Mouse (Mus musculus): Measurements from ENCODE around the gene D630045J12Rik. TPM values are rescaled to one million over a fixed set of nuclear protein-coding genes. Genes with fewer than 3 reads are reported as not detected.

D630045J12Rik gene
- polyA plus RNA-seq, 1 experiment from 2014 or later, result 5.7 TPM

GRCm38 (mm10) chr6:38224079-38224478 is 29.7 kb downstream of the D630045J12Rik start:
- no peak overlapping the region for H3K9ac ChIP-seq (replicated peaks; ENCODE audit: low read length)
- no peak overlapping the region for H3K27ac ChIP-seq (ENCODE audit: low read length)
- peaks cover 3% of the 10 kb centered on the region; the same call in 1 of the 2 replicates for H3K36me3 ChIP-seq (ENCODE audit: insufficient read depth, low read length)
- H3K9me3 ChIP-seq (ENCODE audit: low read length), result peaks cover 3% of the 10 kb centered on the region; the same call in 1 of the 2 replicates
- H3K4me3 ChIP-seq (ENCODE audit: low read length), result no peak overlapping the region
- H3K4me1 ChIP-seq (ENCODE audit: insufficient read depth, low read length), result peaks cover 3% of the 10 kb centered on the region; the same call in 1 of the 2 replicates
- ATAC-seq (ENCODE audit: low FRiP score, low TSS enrichment), result no peak
- no peaks in the 10 kb centered on the region for H3K27me3 ChIP-seq (ENCODE audit: insufficient read depth, low read length)
- 54% methylated on average over 1 of the region's 1 CpGs for WGBS
- no peak overlapping the region for H3K4me2 ChIP-seq (replicated peaks; ENCODE audit: low read depth, low read length)

GRCm38 (mm10) chr6:38219261-38219660 is 34.5 kb downstream of the D630045J12Rik start:
- H3K27me3 ChIP-seq (ENCODE audit: insufficient read depth, low read length), result no peaks in the 10 kb centered on the region
- no peak for ATAC-seq (ENCODE audit: low FRiP score, low TSS enrichment)
- no peak overlapping the region for H3K27ac ChIP-seq (ENCODE audit: low read length)
- no peaks in the 10 kb centered on the region for H3K36me3 ChIP-seq (ENCODE audit: insufficient read depth, low read length)
- no peaks in the 10 kb centered on the region for H3K9me3 ChIP-seq (ENCODE audit: low read length)
- H3K4me2 ChIP-seq (replicated peaks; ENCODE audit: low read depth, low read length), result no peak overlapping the region
- 92% methylated on average over 2 of the region's 2 CpGs for WGBS
- H3K9ac ChIP-seq (replicated peaks; ENCODE audit: low read length), result no peak overlapping the region
- no peak overlapping the region for H3K4me3 ChIP-seq (ENCODE audit: low read length)
- H3K4me1 ChIP-seq (ENCODE audit: insufficient read depth, low read length), result no peaks in the 10 kb centered on the region

GRCm38 (mm10) chr6:38215448-38216110 is 38.2 kb downstream of the D630045J12Rik start:
- Histone ChIP-seq H3K4me2 (replicated peaks; ENCODE audit: low read depth, low read length) (no peak overlapping the region), H3K4me3 (ENCODE audit: low read length) (no peak overlapping the region), H3K9ac (replicated peaks; ENCODE audit: low read length) (no peak overlapping the region), H3K36me3 (ENCODE audit: insufficient read depth, low read length) (0 out of 2 replicates have a peak, but pooled peaks cover 4% of the 10 kb centered on the region), H3K27ac (ENCODE audit: low read length) (no peak overlapping the region), H3K27me3 (ENCODE audit: insufficient read depth, low read length) (no peaks in the 10 kb centered on the region), H3K9me3 (ENCODE audit: low read length) (peaks cover 8% of the 10 kb centered on the region), H3K4me1 (ENCODE audit: insufficient read depth, low read length) (no peaks in the 10 kb centered on the region)
- no peak for ATAC-seq (ENCODE audit: low FRiP score, low TSS enrichment)
- WGBS, result 78% methylated on average over 14 of the region's 14 CpGs

GRCm38 (mm10) chr6:38207621-38208020 is 46.2 kb downstream of the D630045J12Rik start:
- no peak overlapping the region for H3K9ac ChIP-seq (replicated peaks; ENCODE audit: low read length)
- no peaks in the 10 kb centered on the region for H3K27me3 ChIP-seq (ENCODE audit: insufficient read depth, low read length)
- no peak for ATAC-seq (ENCODE audit: low FRiP score, low TSS enrichment)
- no peaks in the 10 kb centered on the region for H3K36me3 ChIP-seq (ENCODE audit: insufficient read depth, low read length)
- 83% methylated on average over 2 of the region's 2 CpGs for WGBS
- H3K27ac ChIP-seq (ENCODE audit: low read length), result no peak overlapping the region
- H3K4me3 ChIP-seq (ENCODE audit: low read length), result no peak overlapping the region
- no peak overlapping the region for H3K4me2 ChIP-seq (replicated peaks; ENCODE audit: low read depth, low read length)
- peaks cover 24% of the 10 kb centered on the region for H3K4me1 ChIP-seq (ENCODE audit: insufficient read depth, low read length)
- peaks cover 7% of the 10 kb centered on the region for H3K9me3 ChIP-seq (ENCODE audit: low read length)

- Histone ChIP-seq H3K4me1 (ENCODE audit: insufficient read depth, low read length) (peaks cover 30% of the 10 kb centered on the region), H3K4me3 (ENCODE audit: low read length) (no peak overlapping the region), H3K4me2 (replicated peaks; ENCODE audit: low read depth, low read length) (no peak overlapping the region), H3K36me3 (ENCODE audit: insufficient read depth, low read length) (no peaks in the 10 kb centered on the region), H3K27me3 (ENCODE audit: insufficient read depth, low read length) (no peaks in the 10 kb centered on the region), H3K9me3 (ENCODE audit: low read length) (peaks cover 5% of the 10 kb centered on the region; the same call in 1 of the 2 replicates), H3K27ac (ENCODE audit: low read length) (peak overlapping the region; percentile 7; the same call in 1 of the 2 replicates), H3K9ac (replicated peaks; ENCODE audit: low read length) (no peak overlapping the region)
- no peak for ATAC-seq (ENCODE audit: low FRiP score, low TSS enrichment)
- 15% methylated on average over 8 of the region's 8 CpGs for WGBS
Measured at GRCm38 (mm10) chr6:38206941-38207531, 46.8 kb downstream of the D630045J12Rik start.

GRCm38 (mm10) chr6:38205375-38205774 is 48.4 kb downstream of the D630045J12Rik start:
- H3K9ac ChIP-seq (replicated peaks; ENCODE audit: low read length), result no peak overlapping the region
- H3K27ac ChIP-seq (ENCODE audit: low read length), result no peak overlapping the region
- WGBS, result 76% methylated on average over 6 of the region's 6 CpGs
- no peak overlapping the region for H3K4me3 ChIP-seq (ENCODE audit: low read length)
- H3K36me3 ChIP-seq (ENCODE audit: insufficient read depth, low read length), result no peaks in the 10 kb centered on the region
- peaks cover 31% of the 10 kb centered on the region for H3K4me1 ChIP-seq (ENCODE audit: insufficient read depth, low read length)
- peaks cover 5% of the 10 kb centered on the region; the same call in 1 of the 2 replicates for H3K9me3 ChIP-seq (ENCODE audit: low read length)
- no peaks in the 10 kb centered on the region for H3K27me3 ChIP-seq (ENCODE audit: insufficient read depth, low read length)
- ATAC-seq (ENCODE audit: low FRiP score, low TSS enrichment), result no peak
- H3K4me2 ChIP-seq (replicated peaks; ENCODE audit: low read depth, low read length), result no peak overlapping the region

GRCm38 (mm10) chr6:38203820-38204219 is 50.0 kb downstream of the D630045J12Rik start:
- WGBS, result 40% methylated on average over 4 of the region's 4 CpGs
- Histone ChIP-seq H3K4me2 (replicated peaks; ENCODE audit: low read depth, low read length) (no peak overlapping the region), H3K36me3 (ENCODE audit: insufficient read depth, low read length) (no peaks in the 10 kb centered on the region), H3K9me3 (ENCODE audit: low read length) (peaks cover 4% of the 10 kb centered on the region; the same call in 1 of the 2 replicates), H3K27ac (ENCODE audit: low read length) (no peak overlapping the region), H3K4me3 (ENCODE audit: low read length) (no peak overlapping the region), H3K9ac (replicated peaks; ENCODE audit: low read length) (no peak overlapping the region), H3K27me3 (ENCODE audit: insufficient read depth, low read length) (no peaks in the 10 kb centered on the region), H3K4me1 (ENCODE audit: insufficient read depth, low read length) (peaks cover 41% of the 10 kb centered on the region)
- ATAC-seq (ENCODE audit: low FRiP score, low TSS enrichment), result peak; percentile 77

GRCm38 (mm10) chr6:38202816-38203215 is 51.0 kb downstream of the D630045J12Rik start:
- Histone ChIP-seq H3K4me2 (replicated peaks; ENCODE audit: low read depth, low read length) (peak overlapping the region; percentile 28), H3K4me3 (ENCODE audit: low read length) (no peak overlapping the region), H3K27me3 (ENCODE audit: insufficient read depth, low read length) (no peaks in the 10 kb centered on the region), H3K9me3 (ENCODE audit: low read length) (no peaks in the 10 kb centered on the region), H3K36me3 (ENCODE audit: insufficient read depth, low read length) (no peaks in the 10 kb centered on the region), H3K4me1 (ENCODE audit: insufficient read depth, low read length) (peaks cover 43% of the 10 kb centered on the region), H3K27ac (ENCODE audit: low read length) (peak overlapping the region; percentile 61; the same call in 1 of the 2 replicates), H3K9ac (replicated peaks; ENCODE audit: low read length) (no peak overlapping the region)
- 0 out of 2 replicates have a peak, but pooled peaks have one; percentile 5 for ATAC-seq (ENCODE audit: low FRiP score, low TSS enrichment)
- 30% methylated on average over 12 of the region's 12 CpGs for WGBS

GRCm38 (mm10) chr6:38201495-38201894 is 52.3 kb downstream of the D630045J12Rik start:
- peaks cover 3% of the 10 kb centered on the region; the same call in 1 of the 2 replicates for H3K36me3 ChIP-seq (ENCODE audit: insufficient read depth, low read length)
- H3K9ac ChIP-seq (replicated peaks; ENCODE audit: low read length), result no peak overlapping the region
- 60% methylated on average over 5 of the region's 5 CpGs for WGBS
- no peaks in the 10 kb centered on the region for H3K9me3 ChIP-seq (ENCODE audit: low read length)
- H3K4me1 ChIP-seq (ENCODE audit: insufficient read depth, low read length), result peaks cover 37% of the 10 kb centered on the region
- ATAC-seq (ENCODE audit: low FRiP score, low TSS enrichment), result no peak
- H3K4me2 ChIP-seq (replicated peaks; ENCODE audit: low read depth, low read length), result no peak overlapping the region
- no peak overlapping the region for H3K27ac ChIP-seq (ENCODE audit: low read length)
- H3K4me3 ChIP-seq (ENCODE audit: low read length), result no peak overlapping the region
- H3K27me3 ChIP-seq (ENCODE audit: insufficient read depth, low read length), result no peaks in the 10 kb centered on the region

- ATAC-seq (ENCODE audit: low FRiP score, low TSS enrichment), result no peak
- Histone ChIP-seq H3K27me3 (ENCODE audit: insufficient read depth, low read length) (no peaks in the 10 kb centered on the region), H3K4me2 (replicated peaks; ENCODE audit: low read depth, low read length) (no peak overlapping the region), H3K9ac (replicated peaks; ENCODE audit: low read length) (no peak overlapping the region), H3K4me1 (ENCODE audit: insufficient read depth, low read length) (peaks cover 36% of the 10 kb centered on the region), H3K4me3 (ENCODE audit: low read length) (no peak overlapping the region), H3K36me3 (ENCODE audit: insufficient read depth, low read length) (peaks cover 20% of the 10 kb centered on the region), H3K27ac (ENCODE audit: low read length) (no peak overlapping the region), H3K9me3 (ENCODE audit: low read length) (no peaks in the 10 kb centered on the region; the same call in 1 of the 2 replicates)
- WGBS, result 80% methylated on average over 6 of the region's 6 CpGs
Measured at GRCm38 (mm10) chr6:38199599-38199998, 54.2 kb downstream of the D630045J12Rik start.
